Mouse (Mus musculus) bone marrow macrophage, adult 2 months (primary cell): ENCODE measurements at regions not wholly inside any gene's neighbourhood (a gene's known extent, or its start where the extent isn't known, plus 50 kb on each side); places are given as distances from the start of the nearest gene placed in this dataset.

Experiments used
- CTCF ChIP-seq: IDR thresholded peaks from 2 replicates; pipeline ENCODE4 v1.5.1; 2012; ENCODE audit warnings: low read depth, mild to moderate bottlenecking, low read length, moderate library complexity
- POLR2A ChIP-seq: IDR thresholded peaks from 2 replicates; pipeline ENCODE4 v1.6.1; 2012; ENCODE audit warnings: mild to moderate bottlenecking, low read depth, low read length, borderline replicate concordance

- TF ChIP-seq CTCF: no peak
- no peak for TF ChIP-seq POLR2A
These were observed 89.3 kb downstream of the Fam161a start for GRCm38 (mm10) chr11:23096451-23097222.
